In the genomic region with DNA sequence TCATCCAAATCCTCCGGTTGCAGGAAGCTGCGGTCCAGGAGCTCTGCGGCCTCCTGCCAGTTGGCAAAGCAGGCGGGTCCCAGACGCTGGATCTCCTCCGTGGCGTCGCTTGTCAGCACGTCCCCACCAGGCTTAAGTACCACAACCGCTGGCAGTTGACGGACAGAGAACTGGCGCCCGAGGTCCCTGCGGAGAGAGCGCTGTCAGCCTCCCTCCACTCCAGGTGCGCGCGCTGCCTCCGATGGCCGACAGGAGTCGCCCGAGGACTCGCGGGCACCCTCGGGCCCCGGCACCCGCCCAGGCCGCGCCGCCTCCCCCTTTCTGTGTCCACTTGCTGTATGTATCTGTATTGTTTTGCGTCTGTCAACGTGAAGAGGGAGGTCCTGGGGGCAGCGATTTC, we compare ENCODE assay signal across 8 mouse cellular contexts. TPM values are rescaled to one million over a fixed set of nuclear protein-coding genes. Genes with fewer than 3 reads are reported as not detected.
DNase-seq lines count a peak whose midpoint lies in the region; ATAC-seq and TF ChIP-seq lines count a peak whose summit lies in the region.

No protein-coding gene starts in this region.

- H3K9me3 ChIP-seq in ES-Bruce4 (replicated peaks; ENCODE audit: control insufficient read depth, insufficient read depth, low read length, poor library complexity, severe bottlenecking), result no peaks in the 10 kb centered on the region
- no peaks in the 10 kb centered on the region for H3K9me3 ChIP-seq in forebrain, embryonic 16.5 days (ENCODE audit: control insufficient read depth, low read length)

- peak; percentile 46 for ATAC-seq in forebrain, embryonic 16.5 days
- ATAC-seq in hematopoietic stem cell, adult 5-6 weeks (replicated peaks in 1 of 2; ENCODE audit: insufficient read depth in 1 of 2, low FRiP score in 2 of 2, low TSS enrichment in 1 of 2, low read depth in 1 of 2, poor library complexity in 2 of 2, severe bottlenecking in 2 of 2), result peak; percentile 63 to 75

- peaks cover 3% of the 10 kb centered on the region for H3K4me1 ChIP-seq in ES-Bruce4 (ENCODE audit: control insufficient read depth, insufficient read depth, low read length)
- peaks cover 13% of the 10 kb centered on the region for H3K4me1 ChIP-seq in forebrain, embryonic 16.5 days (replicated peaks; ENCODE audit: control insufficient read depth, insufficient read depth, low read length)

- no peak for TF ChIP-seq EP300 in ES-Bruce4 (IDR thresholded peaks at IDR 0.05; ENCODE audit: insufficient read depth, low read depth, low read length)

- peak overlapping the region; percentile 67 for H3K4me3 ChIP-seq in ES-Bruce4 (ENCODE audit: low read depth, low read length)
- peak overlapping the region; percentile 26 for H3K4me3 ChIP-seq in forebrain, embryonic 16.5 days (replicated peaks; ENCODE audit: low read length)

- peak; percentile 75 for TF ChIP-seq CTCF in ES-Bruce4 (IDR thresholded peaks at IDR 0.05; ENCODE audit: low read depth, low read length)

- H3K27ac ChIP-seq in ES-Bruce4 (ENCODE audit: insufficient read depth, low read length), result no peak overlapping the region
- no peak overlapping the region for H3K27ac ChIP-seq in forebrain, embryonic 16.5 days (ENCODE audit: low read length)

- H3K36me3 ChIP-seq in ES-Bruce4 (ENCODE audit: control insufficient read depth, insufficient read depth, low read length, poor library complexity, severe bottlenecking), result no peaks in the 10 kb centered on the region
- H3K36me3 ChIP-seq in forebrain, embryonic 16.5 days (ENCODE audit: control insufficient read depth, insufficient read depth), result no peaks in the 10 kb centered on the region

- H3K4me2 ChIP-seq in forebrain, embryonic 16.5 days (ENCODE audit: low read length), result peak overlapping the region; percentile 46

- no peak for TF ChIP-seq POLR2A in ES-Bruce4 (IDR thresholded peaks at IDR 0.05; ENCODE audit: insufficient read depth, low read length)

- peak; percentile 76 for DNase-seq in cerebellum, adult 11-12 months
- DNase-seq in layer of hippocampus, postnatal 25 days (ENCODE audit: extremely low spot score in 1 of 2, low spot score in 1 of 2), result peak; percentile 63 to 77
- DNase-seq in lung, postnatal 4 days, result peak; percentile 84 to 90
- DNase-seq in retina, embryonic 14.5 days (ENCODE audit: low spot score), result peak; percentile 73
- peak; percentile 95 for DNase-seq in thymus, postnatal 4 days

- H3K27me3 ChIP-seq in ES-Bruce4 (ENCODE audit: control insufficient read depth, insufficient read depth, low read length, poor library complexity, severe bottlenecking), result peaks cover 3% of the 10 kb centered on the region; the same call in 1 of the 2 replicates
- H3K27me3 ChIP-seq in forebrain, embryonic 16.5 days (replicated peaks; ENCODE audit: control insufficient read depth, insufficient read depth, low read length), result peaks cover 46% of the 10 kb centered on the region

- WGBS in forebrain, embryonic 16.5 days, result under 1% methylated on average over 33 of the region's 33 CpGs

- peak overlapping the region; percentile 37 for H3K9ac ChIP-seq in ES-Bruce4 (ENCODE audit: low read depth, poor library complexity, severe bottlenecking)
- H3K9ac ChIP-seq in forebrain, embryonic 16.5 days (replicated peaks; ENCODE audit: low read depth, low read length), result no peak overlapping the region; the same call in 1 of the 2 replicates

RNA-seq across cellular contexts. Expression of gene Nxnl1, which starts 3.6 kb away (rescaled TPM):
- polyA plus RNA-seq in ES-Bruce4 (2011; ENCODE audit: insufficient read depth, insufficient read length, low read depth, missing spikeins), result not detected in 2 replicates
- not detected in 2 replicates for polyA plus RNA-seq in forebrain, embryonic 16.5 days (2015; fragmentation: Nextera tagmentation; extraction: Ambion mirVana)
- 0.40 and 0.50 TPM in 2 replicates for total RNA-seq in hematopoietic stem cell, adult 5-6 weeks (2017)
- total RNA-seq in layer of hippocampus, postnatal 25 days (2021), result not detected

RNA-seq across cellular contexts. Expression of gene Tmem221, which starts 4.1 kb away (rescaled TPM):
- 2.2 and 2.4 TPM in 2 replicates for polyA plus RNA-seq in ES-Bruce4 (2011; ENCODE audit: insufficient read depth, insufficient read length, low read depth, missing spikeins)
- 0.15 and 0.16 TPM in 2 replicates for polyA plus RNA-seq in forebrain, embryonic 16.5 days (2015; fragmentation: Nextera tagmentation; extraction: Ambion mirVana)
- 0.38 TPM in 1 of 2 replicates, not detected in the other for total RNA-seq in hematopoietic stem cell, adult 5-6 weeks (2017)
- not detected for total RNA-seq in layer of hippocampus, postnatal 25 days (2021)

RNA-seq across cellular contexts. Expression of gene Slc27a1, which starts 5.9 kb away (rescaled TPM):
- polyA plus RNA-seq in ES-Bruce4 (2011; ENCODE audit: insufficient read depth, insufficient read length, low read depth, missing spikeins), result 21.8 and 27.3 TPM in 2 replicates
- polyA plus RNA-seq in forebrain, embryonic 16.5 days (2015; fragmentation: Nextera tagmentation; extraction: Ambion mirVana), result 74.6 and 75.9 TPM in 2 replicates
- 13.3 and 16.6 TPM in 2 replicates for total RNA-seq in hematopoietic stem cell, adult 5-6 weeks (2017)
- 100 to 1,000 TPM; 107 to 128 TPM for total RNA-seq in layer of hippocampus, postnatal 25 days (2021)

RNA-seq across cellular contexts. Expression of gene Mvb12a, which starts 20.0 kb away (rescaled TPM):
- polyA plus RNA-seq in ES-Bruce4 (2011; ENCODE audit: insufficient read depth, insufficient read length, low read depth, missing spikeins), result 72.6 and 74.1 TPM in 2 replicates
- polyA plus RNA-seq in forebrain, embryonic 16.5 days (2015; fragmentation: Nextera tagmentation; extraction: Ambion mirVana), result 52.8 and 65.3 TPM in 2 replicates
- 37.2 and 60.0 TPM in 2 replicates for total RNA-seq in hematopoietic stem cell, adult 5-6 weeks (2017)
- total RNA-seq in layer of hippocampus, postnatal 25 days (2021), result 10 to 100 TPM; 30.9 to 33.6 TPM

RNA-seq across cellular contexts. Expression of gene Bst2, which starts 25.5 kb away (rescaled TPM):
- 207 and 235 TPM in 2 replicates for polyA plus RNA-seq in ES-Bruce4 (2011; ENCODE audit: insufficient read depth, insufficient read length, low read depth, missing spikeins)
- 4.7 and 7.5 TPM in 2 replicates for polyA plus RNA-seq in forebrain, embryonic 16.5 days (2015; fragmentation: Nextera tagmentation; extraction: Ambion mirVana)
- 65.1 and 74.2 TPM in 2 replicates for total RNA-seq in hematopoietic stem cell, adult 5-6 weeks (2017)
- 1 to 10 TPM; 3.0 to 4.1 TPM for total RNA-seq in layer of hippocampus, postnatal 25 days (2021)
